Mouse (Mus musculus) myocyte (in vitro differentiated cells): ENCODE results near the gene Fam193a.

Source experiments
- E2F4 ChIP-seq: IDR thresholded peaks from one replicate; pipeline ENCODE4 v1.6.1; 2011; ENCODE audit warnings: mild to moderate bottlenecking, control low read depth, moderate library complexity; ENCODE audit not compliant: insufficient read depth
- MAX ChIP-seq: IDR thresholded peaks from one replicate; pipeline ENCODE4 v1.6.1; 2011; ENCODE audit warnings: low read depth, mild to moderate bottlenecking, control low read depth
- MYOG ChIP-seq, 3 experiments: IDR thresholded peaks; one replicate each; pipeline ENCODE4 v1.6.1; 2011; ENCODE audit warnings: control low read depth in 2 of 3, low read depth in 2 of 3, mild to moderate bottlenecking in 2 of 3; ENCODE audit not compliant: insufficient read length in 2 of 3, control insufficient read depth in 1 of 3, insufficient read depth in 1 of 3
- POLR2A ChIP-seq: IDR thresholded peaks from one replicate; pipeline ENCODE4 v1.6.1; 2011; ENCODE audit warnings: low read depth, mild to moderate bottlenecking, control low read depth, moderate library complexity; ENCODE audit not compliant: insufficient read length
- POLR2AphosphoS2 ChIP-seq: IDR thresholded peaks from one replicate; pipeline ENCODE4 v1.6.1; 2011; ENCODE audit warnings: low read depth, control low read depth; ENCODE audit not compliant: insufficient read length
- REST ChIP-seq: IDR thresholded peaks from one replicate; pipeline ENCODE4 v1.6.1; 2011; ENCODE audit warnings: mild to moderate bottlenecking, control low read depth, moderate library complexity; ENCODE audit not compliant: insufficient read depth, insufficient read length
- SRF ChIP-seq: IDR thresholded peaks from one replicate; pipeline ENCODE4 v1.6.1; 2011; ENCODE audit warnings: low read depth; ENCODE audit not compliant: control insufficient read depth, insufficient read length
- TCF12 ChIP-seq: IDR thresholded peaks from one replicate; pipeline ENCODE4 v1.6.1; 2011; ENCODE audit warnings: mild to moderate bottlenecking, control low read depth; ENCODE audit not compliant: poor library complexity, insufficient read depth, severe bottlenecking
- TCF3 ChIP-seq: IDR thresholded peaks from one replicate; pipeline ENCODE4 v1.6.1; 2011; ENCODE audit warnings: low read depth, control low read depth; ENCODE audit not compliant: insufficient read length
- USF1 ChIP-seq: IDR thresholded peaks from one replicate; pipeline ENCODE4 v1.6.1; 2011; ENCODE audit warnings: low read depth, mild to moderate bottlenecking, control low read depth, moderate library complexity

- TF ChIP-seq MYOG (IDR thresholded peaks at IDR 0.05; ENCODE audit: control insufficient read depth in 1 of 3, insufficient read depth in 1 of 3, insufficient read length in 2 of 3, low read depth in 2 of 3): no peak
- TF ChIP-seq USF1: no peak
- no peak for TF ChIP-seq POLR2A
- TF ChIP-seq E2F4: no peak
- TF ChIP-seq MAX: no peak
- no peak for TF ChIP-seq REST
- no peak for TF ChIP-seq TCF12
- TF ChIP-seq POLR2AphosphoS2: no peak
- no peak for TF ChIP-seq SRF
- no peak for TF ChIP-seq TCF3
Measured at GRCm38 (mm10) chr5:34461294-34461693, 91.6 kb downstream of the Fam193a start.
